Mouse (Mus musculus) small intestine, adult 2 months (tissue): Measurements from ENCODE around the gene Slc22a20. TPM values are rescaled to one million over a fixed set of nuclear protein-coding genes. Genes with fewer than 3 reads are reported as not detected.
A peak's percentile ranks its signal among the peaks of the same experiment; 100 is the strongest.

Source experiments
- H3K27ac ChIP-seq: fragments of 200-500 bp; 2 replicates; pipeline ENCODE4 v1.5.1; 2012; ENCODE audit warnings: low read depth, low read length, control low read depth, inconsistent platforms; ENCODE audit not compliant: insufficient read depth
- H3K27me3 ChIP-seq: fragments of 200-500 bp; 2 replicates; pipeline ENCODE4 v1.6.1; 2012; ENCODE audit warnings: mild to moderate bottlenecking, moderate library complexity, low read length, inconsistent platforms; ENCODE audit not compliant: control insufficient read depth, insufficient read depth
- H3K36me3 ChIP-seq: fragments of 200-500 bp; 2 replicates; pipeline ENCODE4 v1.6.1; 2012; ENCODE audit warnings: mild to moderate bottlenecking, low read length, control low read depth, inconsistent platforms; ENCODE audit not compliant: control insufficient read depth, insufficient read depth
- H3K4me1 ChIP-seq: fragments of 200-500 bp; 2 replicates; pipeline ENCODE4 v1.6.1; 2012; ENCODE audit warnings: low read length, inconsistent platforms, mixed read lengths; ENCODE audit not compliant: control insufficient read depth, insufficient read depth, insufficient read length
- H3K4me3 ChIP-seq: fragments of 200-500 bp; 2 replicates; pipeline ENCODE4 v1.5.1; 2012; ENCODE audit warnings: low read depth, mild to moderate bottlenecking, control low read depth, inconsistent platforms, low read length, moderate library complexity
- CTCF ChIP-seq: fragments of 200-500 bp; IDR thresholded peaks from 2 replicates; pipeline ENCODE4 v1.5.1; 2012; ENCODE audit warnings: low read depth, mild to moderate bottlenecking, control low read depth, inconsistent platforms, low read length, moderate library complexity, mixed read lengths; ENCODE audit not compliant: insufficient replicate concordance, insufficient read length; ENCODE audit errors: extremely low read depth
- POLR2A ChIP-seq: fragments of 200-500 bp; IDR thresholded peaks from 2 replicates; pipeline ENCODE4 v1.6.1; 2012; ENCODE audit warnings: low read depth, mild to moderate bottlenecking, control low read depth, inconsistent platforms, low read length, moderate library complexity
- WGBS: fragments of 180-500 bp; shearing (Covaris S2); methylation state at CpG from one replicate; pipeline ENCODE4 v1.1.7; 2018; 5-methylcytosine and 5-hydroxymethylcytosine counted together
- polyA plus RNA-seq: library from polyadenylated mRNA; depleted of rRNA; stranded (reverse); fragments of >200 nt; gene quantifications from 2 replicates; pipeline ENCODE4 v1.2.3, GENCODE M21; 2012

Slc22a20 gene
- polyA plus RNA-seq, 1 experiment, result 0.08 TPM

DNA sequence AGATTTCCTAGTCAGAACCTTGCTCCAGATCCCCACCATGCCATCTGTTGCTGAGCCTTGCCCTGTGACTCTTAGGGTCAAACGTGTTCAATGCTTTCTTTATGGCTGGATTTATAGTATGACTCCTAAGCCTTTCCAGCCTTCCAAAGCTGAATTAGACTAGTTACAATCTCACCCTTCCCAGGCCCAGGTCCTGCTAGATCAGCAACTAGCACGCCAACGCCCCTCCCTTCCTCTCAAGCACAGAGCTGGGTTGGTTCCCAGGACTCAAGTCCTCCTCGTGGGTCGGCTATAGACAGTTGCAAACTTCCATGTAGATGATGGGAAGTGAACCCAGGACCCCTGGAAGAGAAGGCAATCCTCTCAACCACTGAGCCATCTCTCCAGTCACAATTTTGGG is 50.3 kb downstream of the Slc22a20 start:
- Histone ChIP-seq H3K4me3 (no peak overlapping the region), H3K27me3 (no peaks in the 10 kb centered on the region), H3K27ac (peak overlapping the region; percentile 11; the same call in 1 of the 2 replicates), H3K4me1 (peaks cover 39% of the 10 kb centered on the region), H3K36me3 (no peaks in the 10 kb centered on the region)
- 48% methylated on average over 5 of the region's 5 CpGs for WGBS
- TF ChIP-seq POLR2A (no peak), CTCF (no peak)

DNA sequence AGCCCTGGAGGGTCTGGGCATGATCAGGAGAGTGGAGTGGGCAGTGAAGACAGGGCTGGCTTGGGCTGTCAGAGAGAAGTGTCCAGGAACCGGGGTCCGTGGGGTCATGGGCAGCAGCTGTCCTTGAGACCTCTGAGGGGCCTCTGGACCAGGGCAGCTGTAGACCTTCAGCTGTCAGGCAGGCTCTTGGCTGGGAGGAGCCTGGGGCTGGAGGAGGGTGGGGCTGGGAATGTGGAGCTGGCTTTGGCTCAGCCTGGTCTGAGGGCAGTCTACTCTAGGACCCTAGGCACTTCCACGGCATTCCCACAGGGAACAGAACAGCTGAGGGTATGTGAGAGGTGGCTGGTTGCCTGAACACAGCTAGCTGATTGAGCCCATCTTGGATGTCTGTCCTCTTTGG is 50.7 kb downstream of the Slc22a20 start:
- Histone ChIP-seq H3K27ac (peak overlapping the region; percentile 11), H3K27me3 (no peaks in the 10 kb centered on the region), H3K4me1 (peaks cover 36% of the 10 kb centered on the region), H3K4me3 (no peak overlapping the region), H3K36me3 (no peaks in the 10 kb centered on the region)
- 24% methylated on average over 3 of the region's 3 CpGs for WGBS
- TF ChIP-seq POLR2A (no peak), CTCF (no peak)

GRCm38 (mm10) chr19:5929634-5930596 is 56.0 kb downstream of the Slc22a20 start:
- 35% methylated on average over 14 of the region's 14 CpGs for WGBS
- TF ChIP-seq POLR2A (no peak), CTCF (no peak)
- Histone ChIP-seq H3K4me1 (peaks cover 13% of the 10 kb centered on the region), H3K27ac (0 out of 2 replicates have a peak overlapping the region, but pooled peaks have one; percentile 27), H3K4me3 (no peak overlapping the region), H3K27me3 (no peaks in the 10 kb centered on the region), H3K36me3 (no peaks in the 10 kb centered on the region)

GRCm38 (mm10) chr19:5928546-5928945 is 57.4 kb downstream of the Slc22a20 start:
- TF ChIP-seq POLR2A, result no peak
- no peak for TF ChIP-seq CTCF
- 69% methylated on average over 3 of the region's 3 CpGs for WGBS
- no peaks in the 10 kb centered on the region for H3K27me3 ChIP-seq
- no peaks in the 10 kb centered on the region for H3K36me3 ChIP-seq
- H3K27ac ChIP-seq, result no peak overlapping the region
- H3K4me1 ChIP-seq, result peaks cover 13% of the 10 kb centered on the region
- H3K4me3 ChIP-seq, result no peak overlapping the region

- H3K4me1 ChIP-seq, result peaks cover 13% of the 10 kb centered on the region
- no peak overlapping the region for H3K4me3 ChIP-seq
- no peak overlapping the region for H3K27ac ChIP-seq
- WGBS, result 82% methylated on average over 6 of the region's 6 CpGs
- TF ChIP-seq POLR2A (no peak), CTCF (no peak)
- H3K27me3 ChIP-seq, result no peaks in the 10 kb centered on the region
- no peaks in the 10 kb centered on the region for H3K36me3 ChIP-seq
Observed at GRCm38 (mm10) chr19:5928104-5928503, 57.8 kb downstream of the Slc22a20 start.

DNA sequence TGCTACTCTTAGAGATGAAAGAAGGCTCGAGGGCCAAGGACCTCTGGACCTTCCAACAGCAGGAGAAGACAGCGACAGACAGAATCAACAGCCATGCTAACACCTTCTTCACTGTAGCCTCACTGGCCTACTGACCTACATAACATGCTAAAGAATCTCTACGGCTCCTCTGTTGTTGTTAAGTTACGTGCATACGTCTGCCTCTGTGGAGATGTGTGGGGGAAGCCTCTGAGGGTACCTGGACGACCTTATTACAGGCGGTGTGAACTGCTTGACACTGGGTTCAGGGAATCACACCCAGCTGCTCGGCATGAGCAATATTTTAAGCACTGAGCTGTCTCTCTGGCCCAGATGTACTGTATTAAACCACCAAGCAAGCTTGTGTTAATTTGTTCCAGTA is 58.4 kb downstream of the Slc22a20 start:
- 86% methylated on average over 8 of the region's 8 CpGs for WGBS
- Histone ChIP-seq H3K4me1 (peaks cover 13% of the 10 kb centered on the region), H3K27me3 (no peaks in the 10 kb centered on the region), H3K36me3 (no peaks in the 10 kb centered on the region), H3K27ac (no peak overlapping the region), H3K4me3 (no peak overlapping the region)
- no peak for TF ChIP-seq POLR2A
- TF ChIP-seq CTCF, result no peak

DNA sequence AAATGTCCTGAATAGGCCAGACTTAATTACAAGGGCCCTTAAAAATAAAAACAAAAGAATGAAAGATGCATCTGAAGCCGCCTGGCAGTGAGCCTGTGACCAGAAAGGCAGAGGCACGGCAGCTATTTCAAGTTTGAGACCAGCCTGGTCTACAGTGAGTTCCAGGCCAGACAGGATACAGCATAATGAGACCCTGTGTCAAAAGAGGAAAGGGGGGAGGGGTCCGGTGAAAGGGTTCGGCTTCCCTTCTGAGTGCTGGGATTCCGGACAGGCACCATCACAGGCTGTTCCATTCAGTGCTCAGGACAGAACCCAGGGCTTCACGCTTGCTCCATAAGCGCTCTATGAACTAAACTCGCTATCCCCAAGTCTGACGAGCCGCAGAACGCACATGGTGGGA is 58.9 kb downstream of the Slc22a20 start:
- WGBS, result 91% methylated on average over 11 of the region's 11 CpGs
- H3K36me3 ChIP-seq, result no peaks in the 10 kb centered on the region
- H3K4me1 ChIP-seq, result peaks cover 12% of the 10 kb centered on the region
- no peak overlapping the region for H3K4me3 ChIP-seq
- H3K27ac ChIP-seq, result no peak overlapping the region
- no peak for TF ChIP-seq POLR2A
- no peak for TF ChIP-seq CTCF
- no peaks in the 10 kb centered on the region for H3K27me3 ChIP-seq
